Mouse (Mus musculus) megakaryocyte-erythroid progenitor cell, adult 5-6 weeks (primary cell): ENCODE results near the gene Med16. TPM values are rescaled to one million over a fixed set of nuclear protein-coding genes. Genes with fewer than 3 reads are reported as not detected.
A peak's percentile ranks its signal among the peaks of the same experiment; 100 is the strongest.

ENCODE experiments used
- ATAC-seq: replicated peaks from 2 replicates; pipeline ENCODE4 v1.8.0; 2016; ENCODE audit warnings: mild to moderate bottlenecking, inconsistent platforms; ENCODE audit not compliant: severe bottlenecking, poor library complexity, low FRiP score, low TSS enrichment
- total RNA-seq, 2 experiments: library from RNA; stranded (forward) in 1 of 2; stranded (reverse) in 1 of 2; fragments of 200-1000, 215-1000 nt in 1 of 2; fragments of >200 nt in 1 of 2; fragmentation: Nextera tagmentation in 1 of 2; gene quantifications; 2 replicates each; pipeline ENCODE4 v1.2.3; 2014 to 2017

Med16 gene
- 17.1 and 21.7 TPM in 2 replicates for total RNA-seq (2014; fragmentation: Nextera tagmentation)
- 9.7 and 9.8 TPM in 2 replicates for total RNA-seq (2017)

DNA sequence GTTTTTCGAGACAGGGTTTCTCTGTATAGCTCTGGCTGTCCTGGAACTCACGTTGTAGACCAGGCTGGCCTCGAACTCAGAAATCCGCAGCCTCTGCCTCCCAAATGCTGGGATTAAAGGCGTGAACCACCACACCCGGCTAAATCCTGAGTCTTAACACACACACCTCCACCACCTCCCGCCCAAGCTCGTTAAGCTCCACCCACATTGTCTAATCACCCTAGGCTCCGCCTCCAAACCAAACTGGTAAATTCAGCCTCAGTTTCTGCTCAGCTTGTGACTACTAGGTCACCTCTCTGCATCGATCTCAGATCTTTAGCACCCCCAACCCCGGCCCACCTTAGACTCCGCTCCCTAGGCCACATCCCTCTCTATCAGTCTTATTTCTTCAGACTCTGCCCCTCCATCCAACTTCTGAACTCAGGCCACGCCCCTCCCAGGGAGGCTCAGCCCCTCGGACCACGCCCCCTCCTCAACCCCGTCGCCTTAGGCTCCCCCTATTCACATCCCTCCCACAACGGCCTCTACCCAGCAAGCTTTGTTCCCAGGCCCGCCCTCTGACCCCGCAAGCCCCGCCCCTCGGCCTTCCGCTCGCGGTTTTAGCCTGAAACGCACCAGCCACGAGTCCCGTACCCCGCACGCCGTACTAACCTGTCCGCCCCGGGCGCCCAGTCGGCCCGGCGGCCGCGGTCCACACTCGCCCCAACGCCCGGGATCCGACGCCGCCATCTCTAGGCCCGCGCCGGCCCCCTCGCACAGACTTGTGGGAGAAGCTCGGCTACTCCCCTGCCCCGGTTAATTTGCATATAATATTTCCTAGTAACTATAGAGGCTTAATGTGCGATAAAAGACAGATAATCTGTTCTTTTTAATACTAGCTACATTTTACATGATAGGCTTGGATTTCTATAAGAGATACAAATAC is at the start of gene Med16:
Gene Med16, minus strand, starts transcription at position 757 of the 925 bp plus-strand sequence.
- ATAC-seq, result peak; percentile 91

DNA sequence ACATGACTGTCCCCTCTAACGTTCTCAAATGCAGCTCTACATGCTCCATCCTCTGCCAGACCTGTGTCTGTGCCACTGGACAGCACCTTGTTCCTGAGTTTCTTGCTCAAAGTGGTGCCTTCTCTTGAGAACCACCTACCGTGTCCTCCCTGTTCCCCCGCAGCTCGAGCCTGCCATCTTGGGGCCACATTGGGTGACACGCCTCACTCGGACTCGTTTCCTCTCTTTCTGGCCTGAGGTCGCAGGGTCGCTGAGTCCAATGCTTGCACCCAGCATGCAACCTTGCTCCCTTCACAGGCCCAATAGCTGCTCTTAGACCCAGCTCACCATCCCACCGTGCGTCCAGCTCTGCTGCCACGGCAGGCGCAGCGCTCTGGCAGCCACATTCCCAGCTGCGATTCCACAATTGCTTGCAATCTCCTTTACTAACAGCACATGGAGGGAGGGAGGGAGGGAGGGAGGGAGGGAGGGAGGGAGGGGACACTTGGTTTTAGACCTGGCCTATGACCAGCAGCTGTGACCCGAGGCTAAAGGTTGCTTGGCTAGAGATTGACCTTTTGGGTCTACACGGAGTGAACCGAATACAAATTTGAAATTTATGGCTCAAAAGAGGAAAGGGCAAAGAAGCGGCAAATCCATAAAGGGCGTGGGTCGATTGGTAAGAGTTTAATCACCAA is 49.6 kb upstream of the Med16 start:
- peak; percentile 63 for ATAC-seq

DNA sequence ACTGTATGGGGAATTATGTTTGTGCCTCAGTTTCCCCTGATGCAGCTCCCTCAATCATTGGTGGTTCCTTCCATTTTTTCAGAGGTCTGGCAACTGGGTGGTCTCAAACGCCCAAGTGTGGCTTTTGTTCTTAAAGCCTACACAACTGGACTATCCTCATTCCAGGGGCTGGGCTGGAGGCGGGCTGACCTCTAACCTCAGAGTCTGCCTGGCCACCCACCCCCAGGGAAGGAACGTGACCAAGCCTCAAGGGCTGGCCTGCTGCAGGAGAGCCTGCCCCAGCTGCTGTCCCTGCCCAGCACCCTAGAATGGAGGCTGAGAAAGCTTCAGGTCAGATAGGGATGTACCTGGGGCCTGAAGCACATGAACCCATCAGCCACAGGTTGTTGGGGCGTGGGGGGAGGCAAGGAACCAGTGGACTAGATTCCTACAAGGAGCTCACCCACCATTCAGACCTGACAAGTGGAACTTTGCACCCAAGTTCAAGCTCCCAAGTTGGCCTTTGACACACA is 48.0 kb upstream of the Med16 start:
- no peak for ATAC-seq

DNA sequence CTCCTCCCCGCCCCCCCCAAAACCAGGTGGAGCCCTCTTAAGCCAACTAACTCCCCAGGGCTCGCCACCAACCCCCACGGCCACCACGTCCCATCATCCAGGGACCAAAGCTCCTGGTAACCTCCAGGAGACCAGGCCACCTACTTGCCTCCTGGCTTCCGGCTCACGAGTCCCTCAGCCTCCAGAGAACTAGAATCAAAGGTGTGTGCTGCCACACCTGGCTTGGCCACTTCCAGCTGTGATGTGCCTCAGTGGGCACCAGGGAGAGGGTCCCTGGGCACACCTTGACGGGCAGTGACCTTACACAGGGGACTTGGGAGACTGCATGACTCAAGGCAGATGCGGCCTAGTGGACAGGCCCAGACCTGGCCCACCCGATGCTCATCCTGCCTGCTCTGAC is 47.0 kb upstream of the Med16 start:
- no peak for ATAC-seq

DNA sequence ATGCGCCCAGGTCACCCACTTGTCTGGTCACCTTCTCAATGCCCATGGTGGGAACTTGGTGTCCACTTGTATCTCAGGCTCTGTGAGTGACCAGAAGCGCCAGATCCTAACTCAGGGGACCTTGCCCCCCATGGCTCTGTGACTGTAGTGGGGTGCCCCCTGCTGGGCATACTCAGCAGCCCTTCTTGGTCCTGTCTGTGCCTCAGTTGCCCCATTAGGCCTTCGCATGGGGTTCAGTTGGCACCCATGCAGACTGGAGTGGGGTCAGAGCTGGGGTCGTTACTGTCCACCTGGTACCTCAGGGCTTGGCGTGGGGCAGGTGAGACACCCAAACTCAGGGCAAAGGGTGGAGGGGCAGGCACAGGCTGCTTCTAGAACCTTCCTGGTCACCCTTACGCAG is 45.2 kb upstream of the Med16 start:
- no peak for ATAC-seq

DNA sequence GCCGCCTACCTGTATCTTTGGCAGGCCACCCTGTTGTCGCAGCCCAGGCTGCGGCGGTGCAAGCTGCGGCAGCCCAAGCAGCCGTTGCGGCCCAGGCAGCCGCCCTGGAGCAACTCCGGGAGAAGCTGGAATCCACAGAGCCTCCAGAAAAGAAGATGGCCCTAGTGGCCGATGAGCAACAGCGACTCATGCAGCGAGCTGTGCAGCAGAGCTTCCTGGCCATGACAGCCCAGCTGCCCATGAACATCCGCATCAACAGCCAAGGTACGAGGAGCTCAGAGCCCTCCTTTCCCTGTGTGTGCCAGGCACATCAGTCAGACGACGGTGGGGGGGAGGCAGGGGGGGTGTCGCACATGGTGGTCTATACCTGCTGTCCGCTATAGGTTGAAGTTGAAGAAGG is 41.9 kb upstream of the Med16 start:
- no peak for ATAC-seq

DNA sequence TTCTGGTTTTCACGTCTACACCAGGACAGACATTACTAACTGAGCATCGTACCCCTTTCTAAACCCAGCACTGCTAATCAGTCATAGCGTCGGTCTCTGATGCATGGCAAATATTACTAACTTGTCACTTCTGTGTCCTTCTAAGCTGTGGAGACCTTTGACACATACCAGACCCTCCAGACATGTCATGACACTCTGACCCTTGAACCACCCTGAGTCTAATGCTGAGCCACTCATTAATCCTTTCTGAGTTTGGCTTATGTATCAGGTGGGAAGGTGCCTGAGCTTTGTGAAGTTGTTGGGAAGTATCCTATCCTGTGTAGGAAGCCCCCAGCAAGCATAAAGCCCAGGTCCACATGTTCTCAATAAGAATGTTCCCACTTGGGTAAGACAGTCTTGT is 41.1 kb upstream of the Med16 start:
- no peak for ATAC-seq

DNA sequence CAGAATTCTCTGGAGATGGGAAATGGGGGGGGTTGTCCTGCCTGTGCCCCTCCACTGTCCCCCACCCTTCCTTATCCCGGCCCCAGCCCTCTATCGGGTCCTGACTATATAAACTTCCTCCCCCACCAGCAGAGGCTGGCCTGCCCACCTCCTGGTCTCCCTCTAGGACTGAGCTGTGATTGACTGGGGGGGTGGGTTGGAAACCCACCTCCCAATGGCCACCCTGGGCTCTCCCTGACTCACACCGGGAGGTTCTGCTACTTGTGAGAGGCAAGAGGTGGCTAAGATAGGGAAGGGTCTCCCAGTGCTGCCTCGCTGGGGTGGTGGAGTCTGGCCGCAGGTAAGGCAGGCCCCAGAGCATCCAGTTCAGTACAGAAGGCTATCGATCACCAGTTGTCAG is 38.8 kb upstream of the Med16 start:
- no peak for ATAC-seq

DNA sequence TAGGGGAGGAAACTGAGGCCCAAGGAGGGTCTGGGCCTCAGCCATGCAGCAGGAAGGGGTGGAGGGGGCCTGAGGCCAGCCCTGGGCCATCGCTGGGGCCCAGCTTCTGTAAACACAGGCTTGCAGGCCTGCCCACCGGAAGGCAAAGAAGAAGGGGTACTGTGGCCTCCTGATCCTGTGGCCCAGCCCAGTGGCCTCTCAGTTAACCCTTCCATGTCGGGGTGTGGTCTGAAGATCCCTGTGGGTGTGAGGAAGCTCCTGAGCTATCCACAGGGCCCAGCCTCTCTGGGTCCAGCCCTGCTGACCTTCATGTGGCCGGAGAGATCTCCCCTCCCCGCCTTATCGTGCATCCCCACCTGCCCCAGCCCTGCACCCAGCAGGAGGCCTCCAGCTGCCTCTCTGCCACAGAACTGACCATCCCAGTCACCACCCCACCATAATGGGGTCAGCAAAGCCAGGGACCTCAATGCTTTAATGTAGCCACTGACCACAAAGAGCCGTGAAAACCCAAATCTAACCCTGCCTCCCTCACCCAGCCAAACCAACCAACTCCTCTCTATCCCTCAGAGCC is 38.1 kb upstream of the Med16 start:
- ATAC-seq, result no peak

DNA sequence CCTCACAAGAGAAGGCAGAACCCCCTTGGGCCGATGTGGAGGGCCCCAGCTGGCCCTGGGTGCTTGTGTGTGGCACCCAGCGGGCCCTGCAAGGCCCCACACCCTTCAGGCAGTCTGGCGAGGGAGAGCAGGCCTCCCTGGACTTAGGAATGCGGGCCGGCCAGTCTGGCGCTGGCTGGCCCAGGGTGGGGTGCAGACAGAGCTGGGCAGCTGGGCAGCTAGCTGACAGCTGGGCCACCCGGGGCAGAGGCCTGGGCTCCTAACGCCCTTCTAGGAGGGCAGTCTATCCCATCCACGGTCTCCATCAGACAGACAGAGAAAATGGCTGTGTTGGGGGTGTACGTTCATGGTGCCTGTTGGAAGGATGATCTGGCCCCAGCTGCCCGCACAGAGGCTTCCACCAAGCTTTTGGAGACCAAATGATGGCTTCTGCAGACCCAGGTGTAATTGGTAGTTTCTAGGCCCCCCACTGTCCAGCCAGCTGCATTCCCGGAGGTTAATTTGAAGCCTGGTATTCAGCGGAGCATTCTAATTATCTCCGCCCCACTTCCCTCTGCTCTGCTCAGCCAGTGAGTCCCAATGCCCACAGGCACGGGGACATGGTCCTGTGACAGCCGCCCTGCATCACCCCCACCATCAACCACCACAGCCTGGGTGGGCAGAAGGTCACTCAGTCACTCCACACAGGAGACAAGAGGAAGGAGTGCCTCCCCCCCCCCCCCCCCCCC is 36.9 kb upstream of the Med16 start:
- ATAC-seq, result no peak

DNA sequence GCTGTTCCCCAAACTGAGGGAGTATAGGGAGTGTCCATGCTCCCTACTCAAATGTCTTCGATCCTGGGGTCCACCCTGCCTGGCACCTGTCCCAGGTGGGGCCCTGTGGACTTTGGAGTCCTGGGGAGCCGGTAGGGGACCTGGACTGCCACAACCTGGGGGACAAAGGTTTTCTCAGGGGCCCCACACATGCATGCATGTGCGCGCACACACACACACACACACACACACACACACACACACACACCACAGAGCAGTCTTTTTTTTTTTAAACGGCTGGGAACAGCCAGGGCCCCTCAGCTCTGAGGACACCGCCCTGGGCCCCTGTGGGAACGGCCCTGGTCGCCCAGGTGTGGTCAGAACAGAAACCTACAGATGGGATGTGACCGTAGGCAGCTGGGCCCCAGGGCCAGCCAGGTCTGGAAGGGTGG is 34.8 kb upstream of the Med16 start:
- no peak for ATAC-seq

DNA sequence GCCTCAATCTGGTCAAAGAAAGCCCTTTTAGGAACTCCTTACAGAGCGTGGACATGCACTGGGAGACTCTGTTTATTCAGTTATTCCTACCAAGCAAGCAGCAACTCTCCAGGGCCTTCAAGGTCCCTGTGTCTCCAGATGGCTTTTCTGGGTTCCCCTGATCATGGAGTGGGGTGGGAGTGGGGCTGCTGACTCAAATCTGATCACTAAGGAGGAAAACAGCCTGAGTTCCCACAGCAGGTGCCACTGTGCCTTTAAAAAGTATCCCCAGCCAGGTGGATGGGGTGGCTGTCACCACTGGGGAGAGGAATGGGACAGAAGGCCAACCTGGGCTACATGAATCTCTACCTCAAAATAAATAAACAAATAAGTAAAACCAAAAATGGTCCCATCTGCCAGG is 34.3 kb upstream of the Med16 start:
- ATAC-seq, result no peak

DNA sequence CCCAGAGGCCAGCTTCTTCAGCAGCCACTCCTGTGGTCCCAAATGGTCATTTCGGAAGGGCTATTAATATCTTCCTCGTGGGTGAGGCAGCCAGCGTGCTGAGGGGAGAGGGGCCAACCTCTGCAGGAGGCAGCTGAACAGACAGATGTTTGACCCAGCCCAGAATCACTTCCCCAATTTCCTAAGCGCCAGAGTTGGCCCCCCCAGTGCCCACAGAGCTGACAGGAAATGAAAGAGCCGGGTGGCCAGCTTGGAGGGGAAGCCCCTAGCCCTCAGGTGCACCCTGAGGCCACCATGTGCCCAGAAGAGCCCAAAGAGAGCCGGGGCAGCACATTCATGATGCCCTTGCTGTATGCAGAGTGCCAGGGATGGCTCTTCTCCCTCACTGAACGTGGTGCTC is 32.0 kb upstream of the Med16 start:
- no peak for ATAC-seq

DNA sequence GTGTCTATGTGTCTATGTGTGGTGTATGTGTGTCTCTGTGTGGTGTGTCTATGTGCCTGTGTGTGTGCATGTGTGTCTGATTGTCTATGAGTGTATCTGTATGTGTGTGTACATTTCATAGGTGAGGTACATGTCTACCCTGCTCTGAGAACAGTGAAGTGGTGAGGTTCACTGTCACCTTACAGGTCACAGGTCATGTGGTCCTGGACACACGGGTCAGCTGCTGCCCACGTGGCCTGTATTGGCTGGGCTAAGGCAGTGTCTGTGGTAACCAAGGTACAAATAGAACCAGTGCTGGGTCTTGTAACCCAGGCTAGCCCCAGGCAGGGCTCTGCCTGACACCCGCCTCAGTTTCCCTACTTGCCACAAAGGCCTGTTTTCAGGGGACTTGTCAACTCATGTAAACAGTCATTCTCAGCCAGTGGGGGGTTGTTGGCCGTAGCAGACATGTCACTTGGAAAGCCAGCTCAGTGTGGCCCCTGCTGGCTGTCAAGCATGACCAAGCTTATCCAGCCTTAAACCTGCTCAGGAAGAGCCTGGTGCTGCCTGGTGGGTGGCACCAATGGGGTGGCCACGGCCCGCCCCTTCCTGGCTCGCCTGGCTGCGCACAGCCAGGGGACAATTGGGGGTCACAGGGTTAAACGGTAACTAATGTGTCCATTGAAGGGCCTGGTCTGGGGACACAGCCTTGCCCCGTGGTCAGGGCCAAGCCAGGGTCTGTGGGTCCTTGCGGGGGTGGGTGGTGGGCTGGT is 29.2 kb upstream of the Med16 start:
- 0 out of 2 replicates have a peak, but pooled peaks have one; percentile 10 for ATAC-seq

DNA sequence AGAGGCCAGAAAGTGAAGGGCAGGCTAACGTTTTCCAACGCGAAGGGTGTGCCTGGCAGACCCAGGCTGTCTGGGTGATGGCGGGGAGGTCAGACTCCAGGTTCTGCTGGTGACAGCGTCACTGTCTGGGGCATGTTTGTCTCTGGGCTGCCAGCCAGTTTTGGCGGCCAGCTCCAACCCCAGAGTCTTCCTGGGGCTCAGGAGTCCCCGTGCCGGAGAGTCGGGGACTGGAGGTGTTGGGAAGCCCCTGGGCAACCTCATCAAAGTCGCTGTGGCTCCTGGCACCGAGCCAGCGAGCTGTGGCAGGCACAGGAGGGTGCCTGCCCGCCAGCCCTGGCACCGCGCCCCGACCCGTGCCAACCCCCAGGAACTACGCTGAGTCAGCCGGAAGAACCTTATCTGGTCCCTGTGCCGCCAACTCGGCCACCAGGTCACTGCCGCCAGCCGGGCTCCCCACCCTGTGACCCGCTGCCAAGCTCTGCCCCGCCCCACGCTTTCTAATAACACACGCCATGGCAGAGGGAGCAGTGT is 28.3 kb upstream of the Med16 start:
- ATAC-seq, result peak; percentile 84

DNA sequence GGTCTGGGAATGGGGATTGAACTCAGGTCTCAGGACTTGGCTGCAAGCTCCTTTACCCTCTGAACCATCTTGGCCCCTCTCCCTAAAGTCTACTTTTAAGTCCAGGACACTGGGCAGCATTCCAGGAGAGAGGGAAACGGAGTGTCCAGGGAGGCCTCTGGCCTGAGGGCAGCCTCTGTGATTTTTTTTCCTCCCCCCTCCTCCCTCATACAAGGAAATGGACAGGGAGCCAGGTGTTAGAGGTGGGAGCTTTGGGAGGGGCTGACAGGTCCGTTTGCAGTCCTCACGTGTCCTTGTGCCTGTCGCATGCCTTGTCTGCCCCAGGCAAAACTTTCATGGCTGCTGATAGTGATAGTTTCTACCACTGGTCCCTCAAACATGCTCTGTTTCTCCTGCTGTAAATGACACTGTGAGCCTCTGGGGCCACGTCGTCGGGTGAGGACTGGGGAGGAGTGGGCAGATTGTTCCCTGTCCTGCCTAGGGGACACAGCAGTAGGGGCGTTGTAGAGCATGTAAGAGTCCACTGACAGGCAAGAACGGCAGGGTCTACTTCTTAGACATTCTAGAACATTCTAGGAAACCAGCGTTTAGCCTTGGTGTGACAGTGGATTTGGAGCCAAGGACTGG is 27.7 kb upstream of the Med16 start:
- ATAC-seq, result 0 out of 2 replicates have a peak, but pooled peaks have one; percentile 4

DNA sequence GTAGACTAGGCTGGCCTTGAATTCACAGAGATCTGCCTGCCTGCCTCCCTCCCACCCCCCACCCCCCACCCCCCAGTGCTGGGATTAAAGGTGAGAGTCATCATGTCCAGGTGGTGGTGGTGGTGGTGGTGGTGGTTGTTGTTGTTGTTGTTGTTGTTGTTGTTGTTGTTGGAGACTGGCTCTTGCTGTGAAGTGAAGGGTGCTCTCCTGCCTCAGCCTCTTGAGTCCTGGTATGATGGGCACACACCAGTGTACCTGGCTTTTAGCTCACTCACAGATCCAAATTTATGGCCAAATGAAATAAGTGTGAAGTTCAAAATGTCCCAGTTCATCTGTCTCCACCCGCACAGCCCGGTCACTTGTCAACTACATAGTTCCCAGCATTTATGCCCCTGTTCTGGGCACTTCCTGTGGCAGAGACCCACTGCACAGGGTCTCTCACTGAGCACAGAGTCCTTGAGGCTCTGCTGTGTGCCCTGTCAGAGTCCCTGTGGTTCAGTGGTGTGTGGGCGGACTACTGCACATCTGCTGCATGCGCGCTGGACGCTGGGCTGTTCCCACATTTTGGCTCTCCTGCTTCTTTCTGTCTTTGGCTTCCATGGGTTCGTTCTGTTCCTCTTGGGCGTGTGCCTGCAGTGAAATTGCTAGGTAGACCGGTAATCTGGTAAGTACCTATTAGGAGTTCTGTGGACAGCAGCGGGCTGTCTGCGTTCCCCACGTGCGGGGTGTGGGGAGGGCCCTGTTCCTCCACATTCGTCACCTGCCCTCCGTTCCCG is 26.3 kb upstream of the Med16 start:
- ATAC-seq, result no peak
